Mouse (Mus musculus) embryonic stem cell, embryonic (primary cell): ENCODE measurements around the gene Krt20.

ENCODE experiments used
- CTCF ChIA-PET, 4 experiments: fragments of 300-600 bp in 2 of 4; fragments of 350-600 bp in 2 of 4; sonication (Branson Sonifier 250); formaldehyde crosslinking; loops; one replicate each; lab custom pipeline; 2022; ENCODE audit warnings: inconsistent platforms in 2 of 4; lab: Charles Lee
- POLR2A ChIA-PET, 4 experiments: fragments of 300-600 bp in 2 of 4; fragments of 350-600 bp in 2 of 4; sonication (Branson Sonifier 250); formaldehyde crosslinking; loops; one replicate each; lab custom pipeline; 2022; ENCODE audit warnings: antibody characterized with exemption in 4 of 4, inconsistent platforms in 1 of 4; lab: Charles Lee

The Krt20 gene

GRCm38 (mm10) chr11:99437972-99438371 lies at the start of gene Krt20:
TSS of gene Krt20 (minus strand) at chr11:99438150.
- ChIA-PET CTCF (interaction anchor here in 1 of 4 experiments (0.6 kb wide), 1 partner anchor 656 kb away, joined by 4 read pairs; no protein-coding TSS in a partner anchor), POLR2A (no interaction called here)

- POLR2A ChIA-PET, result interaction anchor here in 1 of 4 experiments (1.0 kb wide), 1 partner anchor 17 kb away, joined by 3 read pairs; no protein-coding TSS in a partner anchor
- CTCF ChIA-PET, result interaction anchor here in 1 of 4 experiments (0.6 kb wide), 1 partner anchor 542 kb away, joined by 3 read pairs; no protein-coding TSS in a partner anchor
These were observed 37.0 kb upstream of the Krt20 start for GRCm38 (mm10) chr11:99474981-99475380.

GRCm38 (mm10) chr11:99473433-99473832 lies 35.5 kb upstream of the Krt20 start:
- CTCF ChIA-PET, result no interaction called here
- POLR2A ChIA-PET, result no interaction called here

- POLR2A ChIA-PET, result interaction anchor here in 2 of 4 experiments (0.6 kb wide), 2 partner anchors 140 to 143 kb away, joined by 5 read pairs; no protein-coding TSS in a partner anchor
- CTCF ChIA-PET, result no interaction called here
These were observed 34.5 kb upstream of the Krt20 start for GRCm38 (mm10) chr11:99472405-99472804.

GRCm38 (mm10) chr11:99471946-99472345 lies 34.0 kb upstream of the Krt20 start:
- CTCF ChIA-PET, result no interaction called here
- POLR2A ChIA-PET, result interaction anchor here in 1 of 4 experiments (0.6 kb wide), 1 partner anchor 141 kb away, joined by 5 read pairs; no protein-coding TSS in a partner anchor

- POLR2A ChIA-PET, result no interaction called here
- CTCF ChIA-PET, result no interaction called here
These were observed 31.3 kb upstream of the Krt20 start for GRCm38 (mm10) chr11:99469228-99469627.

- ChIA-PET POLR2A (no interaction called here), CTCF (interaction anchor here in 1 of 4 experiments (0.6 kb wide), 1 partner anchor 1596 kb away, joined by 3 read pairs; no protein-coding TSS in a partner anchor)
These were observed 30.6 kb upstream of the Krt20 start for GRCm38 (mm10) chr11:99468566-99468965.

GRCm38 (mm10) chr11:99466316-99466715 lies 28.4 kb upstream of the Krt20 start:
- CTCF ChIA-PET, result interaction anchor here in 2 of 4 experiments (0.8 to 1.5 kb wide), 3 partner anchors 703 to 832 kb away, joined by 3 to 4 read pairs (median 3); no protein-coding TSS in a partner anchor
- POLR2A ChIA-PET, result no interaction called here

GRCm38 (mm10) chr11:99464836-99465235 lies 26.9 kb upstream of the Krt20 start:
- ChIA-PET CTCF (interaction anchor here in 1 of 4 experiments (2.1 kb wide), 1 partner anchor 818 kb away, joined by 8 read pairs; no protein-coding TSS in a partner anchor), POLR2A (interaction anchor here in 1 of 4 experiments (0.6 kb wide), 1 partner anchor 15 kb away, joined by 3 read pairs; no protein-coding TSS in a partner anchor)

GRCm38 (mm10) chr11:99463155-99463554 lies 25.2 kb upstream of the Krt20 start:
- POLR2A ChIA-PET, result no interaction called here
- CTCF ChIA-PET, result interaction anchor here in 3 of 4 experiments (0.5 to 2.1 kb wide), 11 partner anchors 16 to 835 kb away, joined by 3 to 9 read pairs (median 4); no protein-coding TSS in a partner anchor

GRCm38 (mm10) chr11:99461736-99462135 lies 23.8 kb upstream of the Krt20 start:
- ChIA-PET POLR2A (no interaction called here), CTCF (interaction anchor here in 2 of 4 experiments (0.6 to 1.8 kb wide), 2 partner anchors 82 to 1117 kb away, joined by 3 to 5 read pairs; no protein-coding TSS in a partner anchor)

GRCm38 (mm10) chr11:99458887-99459286 lies 20.9 kb upstream of the Krt20 start:
- CTCF ChIA-PET, result interaction anchor here in 1 of 4 experiments (1.2 to 1.4 kb wide), 2 partner anchors 252 to 823 kb away, joined by 3 to 4 read pairs; no protein-coding TSS in a partner anchor
- POLR2A ChIA-PET, result no interaction called here

GRCm38 (mm10) chr11:99454759-99455158 lies 16.8 kb upstream of the Krt20 start:
- CTCF ChIA-PET, result interaction anchor here in 1 of 4 experiments (0.6 kb wide), 1 partner anchor 38 kb away, joined by 3 read pairs; no protein-coding TSS in a partner anchor
- POLR2A ChIA-PET, result no interaction called here

- POLR2A ChIA-PET, result no interaction called here
These were observed 16.1 kb upstream of the Krt20 start for GRCm38 (mm10) chr11:99454044-99454443.

GRCm38 (mm10) chr11:99448769-99449168 lies 10.8 kb upstream of the Krt20 start:
- CTCF ChIA-PET, result no interaction called here
- POLR2A ChIA-PET, result no interaction called here

More at GRCm38 (mm10) chr11:99454044-99454443, 16.1 kb upstream of the Krt20 start:
- CTCF ChIA-PET, result interaction anchor here in 1 of 4 experiments (0.6 kb wide), 1 partner anchor 86 kb away, joined by 4 read pairs; no protein-coding TSS in a partner anchor

- ChIA-PET POLR2A (interaction anchor here in 1 of 4 experiments (0.6 kb wide), 1 partner anchor 813 kb away, joined by 3 read pairs; no protein-coding TSS in a partner anchor), CTCF (no interaction called here)
These were observed 3.3 kb upstream of the Krt20 start for GRCm38 (mm10) chr11:99441220-99441619.

GRCm38 (mm10) chr11:99439465-99439864 lies 1.5 kb upstream of the Krt20 start:
- POLR2A ChIA-PET, result interaction anchor here in 1 of 4 experiments (0.7 kb wide), 1 partner anchor 130 kb away, joined by 3 read pairs; no protein-coding TSS in a partner anchor
- CTCF ChIA-PET, result interaction anchor here in 1 of 4 experiments (0.5 kb wide), 1 partner anchor 24 kb away, joined by 3 read pairs; no protein-coding TSS in a partner anchor

- CTCF ChIA-PET, result no interaction called here
- POLR2A ChIA-PET, result no interaction called here
These were observed 1.3 kb downstream of the Krt20 start for GRCm38 (mm10) chr11:99436625-99437024.

GRCm38 (mm10) chr11:99430670-99431069 lies 7.3 kb downstream of the Krt20 start:
- CTCF ChIA-PET, result interaction anchor here (0.6 to 1.3 kb wide), 6 partner anchors 13 to 66 kb away, joined by 3 to 8 read pairs (median 3); no protein-coding TSS in a partner anchor
- POLR2A ChIA-PET, result interaction anchor here in 1 of 4 experiments (0.6 kb wide), 1 partner anchor 171 kb away, joined by 3 read pairs; no protein-coding TSS in a partner anchor

- ChIA-PET POLR2A (no interaction called here), CTCF (no interaction called here)
These were observed 15.8 kb downstream of the Krt20 start, which contains the start of gene Krt12 for GRCm38 (mm10) chr11:99422159-99422558. TSS of gene Krt12 (minus strand) at chr11:99422259.
